Mouse (Mus musculus): Measurements from ENCODE around the gene Fiz1.

DNA sequence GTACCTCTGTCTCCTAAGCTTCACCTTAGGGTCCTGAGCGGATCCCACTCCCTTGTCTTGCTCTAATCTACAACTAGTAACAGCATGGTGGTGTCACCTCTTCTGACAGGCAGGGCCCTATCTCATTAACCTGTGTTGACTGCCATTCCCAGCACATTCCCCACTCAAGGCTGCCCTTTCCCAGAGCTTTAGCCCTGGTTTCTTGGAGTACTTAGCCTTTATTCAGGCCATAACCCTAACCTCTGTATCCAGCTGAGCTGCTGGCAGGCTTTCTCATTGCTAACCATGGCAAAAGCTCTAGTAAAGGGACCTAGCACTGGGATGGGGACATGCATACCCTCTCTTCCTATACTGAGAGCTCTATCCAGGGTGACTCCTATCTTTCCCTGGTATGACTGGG, 44.1 kb upstream of the Fiz1 start:
- TF ChIP-seq CTCF (IDR thresholded peaks at IDR 0.05; ENCODE audit: low read depth, low read length) (no peak), POLR2A (IDR thresholded peaks at IDR 0.05; ENCODE audit: borderline replicate concordance, low read depth, low read length) (no peak)

All from bone marrow macrophage, adult 2 months (primary cell).